38 mouse cellular contexts compared by ENCODE assay signal in genomic region chr8:57470863-57471262, GRCm38 (mm10). TPM values are rescaled to one million over a fixed set of nuclear protein-coding genes. Genes with fewer than 3 reads are reported as not detected.
"Had no signal": no experiment of that assay in that cellular context is flagged by ENCODE, and none has a peak within 500 bp of the region (broad histone marks: within the 10 kb centered on the region; RNA-seq: fewer than 3 reads in every experiment).

No protein-coding gene starts in this region.

- H3K4me2 ChIP-seq: heart, embryonic 11.5 days; heart, embryonic 12.5 days; heart, embryonic 15.5 days; hindbrain, embryonic 12.5 days; hindbrain, embryonic 13.5 days; hindbrain, embryonic 14.5 days; hindbrain, embryonic 15.5 days; intestine, embryonic 15.5 days; kidney, embryonic 15.5 days had no signal

- ATAC-seq: hindbrain, embryonic 16.5 days; hindbrain, postnatal 0 days; inflammation-experienced regulatory T-cells, adult 6 months; intestine, embryonic 15.5 days; intestine, embryonic 16.5 days; intestine, postnatal 0 days had no signal

- H3K36me3 ChIP-seq: heart, embryonic 12.5 days; heart, embryonic 15.5 days; hindbrain, embryonic 10.5 days; hindbrain, embryonic 12.5 days; hindbrain, embryonic 13.5 days; hindbrain, embryonic 15.5 days; intestine, embryonic 15.5 days; kidney, embryonic 15.5 days had no signal

- H3K9ac ChIP-seq: heart, embryonic 12.5 days; heart, embryonic 15.5 days; hindbrain, embryonic 12.5 days; hindbrain, embryonic 13.5 days; hindbrain, embryonic 14.5 days; hindbrain, embryonic 15.5 days; intestine, embryonic 15.5 days; kidney, embryonic 15.5 days had no signal

- H3K4me3 ChIP-seq: heart, embryonic 12.5 days; heart, embryonic 15.5 days; hindbrain, embryonic 10.5 days; hindbrain, embryonic 12.5 days; hindbrain, embryonic 13.5 days; hindbrain, embryonic 15.5 days; intestine, embryonic 15.5 days; kidney, embryonic 15.5 days; layer of hippocampus, adult 2 months; left cerebral cortex, adult 2 months had no signal

- H3K27ac ChIP-seq: heart, embryonic 15.5 days; hindbrain, embryonic 10.5 days; hindbrain, embryonic 12.5 days; hindbrain, embryonic 13.5 days; hindbrain, embryonic 14.5 days; hindbrain, embryonic 15.5 days; hindbrain, postnatal 0 days; intestine, embryonic 15.5 days; kidney, embryonic 15.5 days; kidney, postnatal 0 days; layer of hippocampus, adult 2 months; left cerebral cortex, adult 2 months had no signal

- DNase-seq: heart, postnatal 10 days; heart, postnatal 14 days; heart, postnatal 36 days; heart, postnatal 4 days; kidney, adult 11 months; kidney, adult 18-20 months; kidney, adult 2 months; kidney, adult 8-10 months; kidney, adult 9 months; kidney, postnatal 10 days; kidney, postnatal 14 days; kidney, postnatal 25 days; kidney, postnatal 36 days; kidney, postnatal 4 days; layer of hippocampus, adult 9-11 months; layer of hippocampus, postnatal 36 days had no signal

- H3K9me3 ChIP-seq: heart, embryonic 12.5 days; heart, embryonic 15.5 days; hindbrain, embryonic 10.5 days; hindbrain, embryonic 12.5 days; hindbrain, embryonic 13.5 days; hindbrain, embryonic 15.5 days; intestine, embryonic 15.5 days; kidney, embryonic 15.5 days had no signal

- H3K27me3 ChIP-seq: heart, embryonic 12.5 days; heart, embryonic 15.5 days; hindbrain, embryonic 12.5 days; hindbrain, embryonic 13.5 days; hindbrain, embryonic 15.5 days; intestine, embryonic 15.5 days; kidney, embryonic 15.5 days had no signal

- H3K4me1 ChIP-seq: hindbrain, embryonic 10.5 days; hindbrain, embryonic 12.5 days; hindbrain, embryonic 13.5 days; hindbrain, embryonic 15.5 days; intestine, embryonic 15.5 days had no signal

RNA-seq across cellular contexts. Expression of gene Scrg1, which starts 15.1 kb away (rescaled TPM):
- total RNA-seq: heart, adult 8-10 months; heart, postnatal 10 days; heart, postnatal 36 days; heart, postnatal 4 days; hematopoietic stem cell, adult 5-6 weeks had no signal
- polyA plus RNA-seq: inflammation-experienced regulatory T-cells, adult 6 months; kidney, embryonic 14.5 days; kidney, embryonic 16.5 days; kidney, postnatal 0 days had no signal
